Mouse (Mus musculus): ENCODE measurements at regions not wholly inside any gene's neighbourhood (a gene's known extent, or its start where the extent isn't known, plus 50 kb on each side); places are given as distances from the start of the nearest gene placed in this dataset.

DNA sequence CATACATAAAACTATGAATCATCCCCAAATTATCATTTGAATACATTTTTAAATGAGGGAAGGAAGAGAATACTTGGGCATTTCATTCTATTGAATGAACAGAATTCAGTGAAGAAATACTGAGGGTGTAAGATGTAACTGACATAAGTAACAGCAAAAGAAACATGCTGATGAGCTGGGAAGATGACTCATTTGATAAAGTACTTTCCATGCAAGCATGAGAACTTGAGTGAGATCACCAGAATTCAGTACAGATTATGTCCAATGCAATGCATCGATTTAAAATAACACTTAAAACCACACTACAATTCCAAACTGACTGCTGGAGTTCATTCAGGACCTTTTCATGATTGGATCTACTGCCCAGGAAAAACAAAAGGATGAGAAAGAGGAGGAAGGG, 3467.1 kb upstream of the Gm7489 start:
- no peak for DNase-seq
- intact Hi-C loops (cut with DNase I), result no loop called here

DNA sequence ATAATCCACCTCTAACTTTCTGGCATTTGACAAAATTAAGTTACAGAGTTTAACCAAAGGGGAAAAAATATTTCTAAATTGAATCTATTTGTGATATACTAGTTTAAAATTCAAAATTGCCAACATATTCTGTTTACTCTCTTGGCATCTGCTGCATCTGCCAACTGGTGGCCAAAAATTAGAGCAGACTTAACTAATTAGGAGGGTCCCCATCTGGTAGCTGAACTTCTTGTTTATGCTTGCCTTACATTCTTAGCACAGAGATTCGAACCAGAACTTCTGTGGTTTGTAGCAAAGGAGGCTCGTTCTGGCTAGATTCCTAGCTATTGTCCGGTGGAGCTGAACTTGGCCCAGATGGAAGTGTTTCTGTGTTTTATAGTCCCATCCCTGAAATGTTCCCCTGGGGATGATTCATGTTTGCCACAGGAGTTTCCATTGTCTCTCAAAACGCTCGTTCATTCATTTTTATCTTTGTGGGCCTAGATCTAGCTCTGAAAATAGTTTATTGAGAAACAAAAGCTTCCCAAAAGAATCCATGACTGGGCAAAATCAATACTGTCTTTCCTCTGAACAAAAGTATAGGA, 3461.5 kb upstream of the Gm7489 start:
- DNase-seq, result no peak
- intact Hi-C loops (cut with DNase I), result no loop called here

DNA sequence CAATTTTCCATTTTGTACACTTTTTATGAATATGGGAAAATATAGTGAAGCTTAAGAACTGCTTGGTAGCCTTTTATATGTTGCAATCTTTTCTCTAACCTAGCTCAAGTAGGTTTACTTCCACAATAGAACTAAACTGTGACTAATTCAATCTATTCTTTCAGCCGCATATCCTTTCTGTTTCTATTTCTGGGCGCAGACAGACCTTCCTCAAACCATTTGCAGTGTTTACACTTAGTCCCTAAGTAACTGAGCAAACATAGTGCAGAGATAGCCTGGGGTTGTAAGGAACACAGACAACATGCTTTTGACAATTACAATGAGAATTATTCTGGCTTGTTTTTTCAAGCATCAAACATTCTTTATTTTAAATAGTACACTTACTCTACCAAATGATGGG, 3435.1 kb upstream of the Gm7489 start:
- intact Hi-C loops (cut with DNase I), result no loop called here

GRCm38 (mm10) chr15:50472626-50473025, 3412.1 kb upstream of the Gm7489 start:
- no peak for DNase-seq
- intact Hi-C loops (cut with DNase I), result no loop called here

More for the DNA sequence above, 3435.1 kb upstream of the Gm7489 start:
- peak in 1 of 2 experiments; percentile 2 for DNase-seq

DNA sequence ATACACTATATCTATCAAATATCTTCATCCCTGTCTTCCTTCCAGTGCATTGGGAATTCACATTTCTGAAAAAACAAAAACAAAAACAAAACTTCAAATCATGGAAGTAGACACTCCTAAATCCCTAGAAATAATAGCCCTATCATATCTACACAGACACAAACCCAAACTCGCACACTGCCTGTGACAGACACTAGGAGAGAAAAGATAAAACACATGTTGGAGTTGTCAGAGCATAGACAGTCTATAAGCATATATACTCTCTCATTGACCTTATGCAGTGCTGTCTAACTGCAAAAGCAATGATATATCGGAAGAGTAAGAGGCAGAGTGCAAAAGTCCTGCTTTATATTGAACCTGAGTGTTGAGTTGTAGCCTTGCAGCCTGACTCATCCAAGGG, 3386.0 kb upstream of the Gm7489 start:
- no peak for DNase-seq
- intact Hi-C loops (cut with DNase I), result no loop called here

DNA sequence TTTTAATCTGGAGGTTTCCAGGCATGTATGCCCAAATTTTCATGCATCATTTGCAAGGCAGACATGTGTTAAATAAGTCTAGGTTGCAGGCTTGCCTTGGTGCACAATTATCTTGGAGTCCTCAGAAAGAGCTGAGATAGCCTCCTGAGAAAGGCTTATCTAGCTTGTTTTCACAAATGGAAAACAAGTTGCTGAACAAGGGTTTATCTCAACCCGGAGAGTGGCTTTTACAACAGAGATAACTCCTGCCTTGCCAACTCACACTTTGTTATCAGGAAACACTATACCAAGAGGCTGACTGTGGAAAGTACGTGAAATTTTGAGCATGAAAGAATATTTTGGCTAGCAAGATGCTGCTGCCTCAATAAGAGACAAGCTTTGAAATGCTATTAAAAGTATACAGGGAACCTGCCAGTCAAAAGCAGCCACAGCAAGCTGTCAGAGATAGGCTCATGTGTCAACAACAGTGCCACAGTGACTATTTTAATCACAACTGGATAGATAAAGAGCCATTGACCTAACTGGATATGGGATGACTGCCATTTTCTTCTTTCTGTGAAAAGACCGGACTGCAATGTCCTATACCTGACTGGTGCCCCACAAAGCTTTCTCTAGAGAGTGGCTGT, 3376.6 kb upstream of the Gm7489 start:
- peak; percentile 7 to 35 for DNase-seq
- intact Hi-C loops (cut with DNase I), result no loop called here

DNA sequence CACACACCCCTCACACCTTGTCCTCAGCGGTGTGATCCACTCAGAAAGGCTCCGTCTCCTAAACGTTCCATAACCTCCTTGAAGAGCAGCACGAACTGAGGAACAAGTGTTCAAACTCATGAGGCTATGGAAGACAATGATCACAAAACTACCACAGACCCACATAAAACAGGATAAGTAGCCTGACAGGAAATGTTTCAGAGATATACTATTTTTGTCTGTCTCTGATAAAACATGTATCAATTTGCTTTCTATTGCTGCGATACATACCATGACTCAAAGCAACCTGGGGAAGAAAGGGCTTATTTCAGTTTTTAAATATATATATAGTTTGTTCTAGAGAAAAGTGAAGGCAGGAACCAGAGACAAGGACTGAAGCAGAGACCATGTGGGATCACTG, 3371.7 kb upstream of the Gm7489 start:
- DNase-seq, result no peak
- intact Hi-C loops (cut with DNase I), result no loop called here

DNA sequence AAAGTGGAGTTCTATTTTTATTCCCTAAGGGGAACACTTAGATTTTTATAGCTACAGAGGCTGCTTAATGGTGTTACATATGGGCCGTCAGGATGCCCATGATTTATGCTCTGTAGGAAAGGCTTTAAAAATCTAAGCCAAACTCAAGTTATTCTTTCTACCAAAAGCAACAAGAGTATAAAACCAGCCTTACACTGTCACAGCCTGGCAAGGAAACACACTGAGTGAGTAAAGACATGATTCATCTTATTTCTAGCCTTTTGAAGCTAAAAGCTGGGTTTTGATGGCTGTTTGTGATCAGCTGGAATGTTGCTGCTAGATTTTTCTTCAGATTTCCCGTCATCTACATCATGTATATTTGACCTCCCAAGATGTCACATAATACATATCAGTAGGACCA, 3359.9 kb upstream of the Gm7489 start:
- no peak for DNase-seq
- intact Hi-C loops (cut with DNase I), result no loop called here

- intact Hi-C loops (cut with DNase I), result no loop called here
- no peak for DNase-seq
Measured at GRCm38 (mm10) chr15:50534490-50534889, 3350.2 kb upstream of the Gm7489 start.

DNA sequence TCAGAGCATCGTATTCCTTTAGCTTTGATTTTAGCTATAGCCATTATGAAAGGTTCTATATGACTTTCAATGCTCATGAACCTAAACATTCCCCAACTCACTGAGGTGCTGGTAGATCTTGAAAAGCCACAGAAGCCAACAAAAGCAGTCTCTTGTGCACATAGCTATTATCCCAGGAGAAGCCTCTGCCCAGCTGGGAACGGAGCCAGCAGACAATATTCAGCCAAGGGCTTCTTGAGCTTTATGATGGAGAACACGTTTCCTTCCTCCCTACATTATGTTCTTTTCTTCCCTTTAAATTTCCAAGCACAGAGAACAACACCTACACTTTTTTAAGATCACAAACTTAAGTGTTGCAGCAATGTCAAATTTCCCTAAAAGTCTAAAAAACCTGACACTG, 3321.1 kb upstream of the Gm7489 start:
- intact Hi-C loops (cut with DNase I), result no loop called here
- DNase-seq, result peak in 1 of 2 experiments; percentile 2

DNA sequence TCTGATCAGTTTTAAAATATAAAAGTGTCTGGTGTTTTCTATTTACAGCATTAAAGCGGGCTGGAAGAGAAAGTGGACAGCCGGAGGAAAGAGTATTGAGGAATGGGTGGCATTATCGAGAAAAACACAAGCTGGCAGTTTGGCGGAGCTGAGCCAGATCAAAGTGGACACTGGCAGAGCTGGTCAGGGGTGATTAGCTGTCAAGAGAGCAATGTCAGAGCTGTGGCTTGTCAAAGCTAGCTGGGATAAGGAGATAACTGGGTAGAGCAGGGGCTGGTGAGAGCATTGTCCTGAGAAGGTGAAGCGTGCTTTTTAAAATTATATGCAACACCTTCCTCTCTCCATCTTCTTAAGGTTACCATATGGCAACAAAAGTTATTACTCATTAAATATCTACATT, 3303.9 kb upstream of the Gm7489 start:
- DNase-seq, result no peak
- intact Hi-C loops (cut with DNase I), result no loop called here

GRCm38 (mm10) chr15:50583951-50584350, 3300.8 kb upstream of the Gm7489 start:
- intact Hi-C loops (cut with DNase I), result no loop called here
- no peak for DNase-seq

DNA sequence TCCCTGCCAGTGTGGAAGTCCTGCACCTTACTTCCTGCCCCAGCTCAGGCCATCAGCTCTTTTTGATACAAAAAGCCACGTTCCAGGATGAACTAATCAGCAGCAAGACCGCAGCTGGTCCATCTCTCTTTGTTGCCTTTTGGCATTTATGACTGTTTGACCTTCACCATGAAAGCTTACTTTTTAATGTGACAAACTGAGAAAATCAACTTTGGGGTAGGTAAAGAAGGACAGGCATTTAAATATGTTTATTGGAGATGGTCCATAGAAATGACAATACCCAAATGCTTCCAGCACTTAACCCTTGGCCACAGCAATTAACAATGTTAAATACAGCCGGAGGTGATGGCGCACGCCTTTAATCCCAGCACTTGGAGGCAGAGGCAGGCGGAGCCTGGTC, 3299.2 kb upstream of the Gm7489 start:
- intact Hi-C loops (cut with DNase I), result no loop called here
- DNase-seq, result no peak
